ENCODE assay signal across 9 mouse cellular contexts in the genomic region with DNA sequence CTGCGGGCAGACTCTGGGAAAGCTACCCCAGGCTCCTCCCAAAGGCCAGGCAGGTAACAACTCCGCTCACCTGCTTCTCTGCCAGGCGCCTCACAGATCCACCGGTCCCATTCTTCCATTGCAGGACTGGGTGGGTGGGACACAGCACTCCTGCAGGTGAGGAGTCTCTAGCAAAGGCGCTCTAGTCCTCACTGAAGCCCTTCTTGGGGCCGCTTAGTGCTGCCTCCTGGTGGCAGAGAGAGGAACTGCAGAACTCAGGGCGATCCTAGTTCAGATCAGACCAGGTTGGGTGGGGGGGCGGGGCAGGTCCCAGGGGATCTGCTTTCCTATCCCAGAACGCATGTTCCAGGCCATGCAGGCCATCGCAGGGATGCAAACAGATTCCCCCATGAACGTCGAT. TPM values are rescaled to one million over a fixed set of nuclear protein-coding genes. Genes with fewer than 3 reads are reported as not detected.
A peak's percentile ranks its signal among the peaks of the same experiment; 100 is the strongest.
DNase-seq lines count a peak whose midpoint lies in the region; ATAC-seq lines count a peak whose summit lies in the region.
"Had no signal": no experiment of that assay in that cellular context is flagged by ENCODE, and none has a peak within 500 bp of the region (broad histone marks: within the 10 kb centered on the region; RNA-seq: fewer than 3 reads in every experiment).

No protein-coding gene starts in this region.

- no peaks in the 10 kb centered on the region for H3K27me3 ChIP-seq in midbrain, embryonic 11.5 days (ENCODE audit: control insufficient read depth, insufficient read depth, low read length)
- H3K27me3 ChIP-seq in midbrain, embryonic 16.5 days (ENCODE audit: control insufficient read depth, insufficient read depth, low read depth, low read length) = no peaks in the 10 kb centered on the region
- H3K27me3 ChIP-seq in intestine, embryonic 14.5 days (replicated peaks; ENCODE audit: control insufficient read depth, insufficient read depth, low read length) = no peaks in the 10 kb centered on the region

- no peak overlapping the region for H3K9ac ChIP-seq in midbrain, embryonic 11.5 days (ENCODE audit: low read length)
- no peak overlapping the region for H3K9ac ChIP-seq in midbrain, embryonic 16.5 days (ENCODE audit: low read depth, low read length)
- no peak overlapping the region for H3K9ac ChIP-seq in intestine, embryonic 14.5 days (ENCODE audit: low read length)

- H3K4me1 ChIP-seq in midbrain, embryonic 11.5 days (ENCODE audit: control insufficient read depth, insufficient read depth, low read length) = peaks cover 4% of the 10 kb centered on the region; the same call in 1 of the 2 replicates
- H3K4me1 ChIP-seq in midbrain, embryonic 16.5 days (ENCODE audit: control insufficient read depth, insufficient read depth, low read length) = no peaks in the 10 kb centered on the region
- peaks cover 18% of the 10 kb centered on the region for H3K4me1 ChIP-seq in intestine, embryonic 14.5 days (replicated peaks; ENCODE audit: control insufficient read depth, insufficient read depth, low read length)

- ATAC-seq in midbrain, embryonic 11.5 days (ENCODE audit: low FRiP score) = peak; percentile 52
- no peak for ATAC-seq in midbrain, embryonic 16.5 days
- peak; percentile 54 for ATAC-seq in cerebellum, adult (ENCODE audit: insufficient number of reproducible peaks, low FRiP score, low TSS enrichment)
- ATAC-seq in intestine, embryonic 14.5 days (replicated peaks; ENCODE audit: low FRiP score, low TSS enrichment, low read depth) = peak; percentile 52

- no peaks in the 10 kb centered on the region for H3K36me3 ChIP-seq in midbrain, embryonic 11.5 days (ENCODE audit: control insufficient read depth, insufficient read depth, low read length)
- no peaks in the 10 kb centered on the region for H3K36me3 ChIP-seq in midbrain, embryonic 16.5 days (ENCODE audit: control insufficient read depth, insufficient read depth, low read length)
- H3K36me3 ChIP-seq in intestine, embryonic 14.5 days (ENCODE audit: control insufficient read depth, insufficient read depth, low read length) = no peaks in the 10 kb centered on the region

- H3K4me2 ChIP-seq in midbrain, embryonic 11.5 days = no peak overlapping the region
- no peak overlapping the region for H3K4me2 ChIP-seq in midbrain, embryonic 16.5 days (ENCODE audit: low read length)
- no peak overlapping the region for H3K4me2 ChIP-seq in intestine, embryonic 14.5 days (ENCODE audit: low read length)

- DNase-seq in midbrain, embryonic 11.5 days (ENCODE audit: low spot score, missing footprints) = peak; percentile 98
- peak; percentile 79 for DNase-seq in forelimb bud, embryonic 11.5 days (ENCODE audit: low read depth, low spot score)
- peak; percentile 90 for DNase-seq in intestine, embryonic 14.5 days (ENCODE audit: low spot score)
- peak; percentile 69 for DNase-seq in liver
- DNase-seq in natural killer cell, adult 2 months (ENCODE audit: low spot score in 2 of 2) = peak; percentile 29 to 56
- DNase-seq in testis, postnatal 10 days (ENCODE audit: low spot score) = peak; percentile 87

- no peaks in the 10 kb centered on the region for H3K9me3 ChIP-seq in midbrain, embryonic 11.5 days (ENCODE audit: control insufficient read depth, low read length)
- no peaks in the 10 kb centered on the region for H3K9me3 ChIP-seq in midbrain, embryonic 16.5 days (replicated peaks; ENCODE audit: control insufficient read depth, low read length, poor library complexity, severe bottlenecking)
- H3K9me3 ChIP-seq in intestine, embryonic 14.5 days (ENCODE audit: control insufficient read depth, low read length) = no peaks in the 10 kb centered on the region

- no peak overlapping the region for H3K4me3 ChIP-seq in midbrain, embryonic 11.5 days (ENCODE audit: low read depth, low read length)
- no peak overlapping the region for H3K4me3 ChIP-seq in midbrain, embryonic 16.5 days (ENCODE audit: low read depth, low read length)
- no peak overlapping the region for H3K4me3 ChIP-seq in intestine, embryonic 14.5 days (ENCODE audit: low read depth, low read length)
- H3K4me3 ChIP-seq: erythroblast, embryonic 14.5 days had no signal

- 11% methylated on average over 12 of the region's 12 CpGs for WGBS in midbrain, embryonic 11.5 days
- 13% methylated on average over 12 of the region's 12 CpGs for WGBS in midbrain, embryonic 16.5 days
- 15% methylated on average over 12 of the region's 12 CpGs for WGBS in intestine, embryonic 14.5 days

- H3K27ac ChIP-seq in midbrain, embryonic 11.5 days (ENCODE audit: low read depth, low read length) = no peak overlapping the region
- H3K27ac ChIP-seq in midbrain, embryonic 16.5 days (ENCODE audit: low read length) = no peak overlapping the region
- H3K27ac ChIP-seq in intestine, embryonic 14.5 days (ENCODE audit: low read depth) = no peak overlapping the region

RNA-seq across cellular contexts. Expression of gene Bpi, which starts 0.9 kb away (rescaled TPM):
- polyA plus RNA-seq in midbrain, embryonic 11.5 days (2014; fragmentation: Nextera tagmentation; extraction: Ambion mirVana) = not detected in 2 replicates
- not detected in 2 replicates for polyA plus RNA-seq in midbrain, embryonic 16.5 days (2015; fragmentation: Nextera tagmentation; extraction: Ambion mirVana)
- not detected in 2 replicates for polyA plus RNA-seq in intestine, embryonic 14.5 days (2014; fragmentation: Nextera tagmentation; extraction: Ambion mirVana)
- polyA plus RNA-seq: erythroblast, embryonic 14.5 days had no signal

RNA-seq across cellular contexts. Expression of gene D630003M21Rik, which starts 29.8 kb away (rescaled TPM):
- polyA plus RNA-seq in midbrain, embryonic 11.5 days (2014; fragmentation: Nextera tagmentation; extraction: Ambion mirVana) = 0.92 and 0.94 TPM in 2 replicates
- polyA plus RNA-seq in midbrain, embryonic 16.5 days (2015; fragmentation: Nextera tagmentation; extraction: Ambion mirVana) = 1.7 and 1.8 TPM in 2 replicates
- 1.5 and 1.8 TPM in 2 replicates for polyA plus RNA-seq in intestine, embryonic 14.5 days (2014; fragmentation: Nextera tagmentation; extraction: Ambion mirVana)

RNA-seq across cellular contexts. Expression of gene Lbp, which starts 47.5 kb away (rescaled TPM):
- 2.3 and 2.8 TPM in 2 replicates for polyA plus RNA-seq in midbrain, embryonic 11.5 days (2014; fragmentation: Nextera tagmentation; extraction: Ambion mirVana)
- 2.6 and 4.3 TPM in 2 replicates for polyA plus RNA-seq in midbrain, embryonic 16.5 days (2015; fragmentation: Nextera tagmentation; extraction: Ambion mirVana)
- polyA plus RNA-seq in intestine, embryonic 14.5 days (2014; fragmentation: Nextera tagmentation; extraction: Ambion mirVana) = 4.4 and 5.1 TPM in 2 replicates

Comparison
In these comparisons a context has a peak if more than half of its experiments do, and no peak if none do; other contexts are left out.
1. DNase-seq: peak in every context shown above with its lines; median percentile 98 in midbrain, embryonic 11.5 days; 90 in intestine, embryonic 14.5 days; 87 in testis, postnatal 10 days; 79 in forelimb bud, embryonic 11.5 days; 69 in liver; 42 in natural killer cell, adult 2 months.